Mouse (Mus musculus): ENCODE results near the gene Armc2.

DNA sequence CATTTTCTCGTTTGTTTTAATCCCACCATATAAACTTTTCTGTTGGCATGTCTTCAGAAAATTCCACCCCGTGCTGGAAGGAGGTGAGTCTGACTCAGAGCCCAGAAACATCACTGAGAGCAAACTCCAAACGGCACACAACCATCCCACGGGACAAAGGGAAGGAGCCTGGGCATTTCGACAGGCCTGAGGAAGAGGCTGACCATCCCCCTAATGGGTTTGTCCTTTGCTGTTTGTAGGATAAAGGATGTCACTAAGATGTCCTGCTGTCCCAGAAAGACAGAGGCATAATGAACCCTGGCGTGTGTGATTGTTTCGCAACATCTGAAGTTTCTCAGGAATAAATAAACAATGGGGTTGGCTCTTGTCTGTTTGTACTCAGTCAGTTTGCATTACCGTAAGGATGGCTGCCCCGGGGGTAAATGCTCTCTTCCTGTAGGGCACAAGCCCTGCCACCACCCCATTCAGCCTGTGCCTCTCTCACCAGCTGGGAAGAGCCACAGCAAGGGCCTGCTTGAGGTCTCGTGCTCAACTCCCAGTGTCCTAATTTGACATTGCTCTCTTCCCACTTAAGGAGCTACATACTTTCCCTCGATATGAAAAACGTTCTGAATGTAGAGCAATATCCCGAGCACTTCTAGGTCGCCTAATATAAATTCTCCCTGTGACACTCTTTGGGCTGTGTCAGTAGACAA, 26.7 kb downstream of the Armc2 start:
- TF ChIP-seq CTCF (IDR thresholded peaks at IDR 0.05; ENCODE audit: low read depth, low read length) (no peak), EP300 (IDR thresholded peaks at IDR 0.05; ENCODE audit: insufficient read depth, low read depth, low read length) (no peak)
